Mouse (Mus musculus): Measurements from ENCODE around the gene Mrps24. TPM values are rescaled to one million over a fixed set of nuclear protein-coding genes. Genes with fewer than 3 reads are reported as not detected.
A peak's percentile ranks its signal among the peaks of the same experiment; 100 is the strongest.

The Mrps24 gene
- total and polyA plus RNA-seq, 2 experiments from 2014 or later: 90.7 to 226 TPM

DNA sequence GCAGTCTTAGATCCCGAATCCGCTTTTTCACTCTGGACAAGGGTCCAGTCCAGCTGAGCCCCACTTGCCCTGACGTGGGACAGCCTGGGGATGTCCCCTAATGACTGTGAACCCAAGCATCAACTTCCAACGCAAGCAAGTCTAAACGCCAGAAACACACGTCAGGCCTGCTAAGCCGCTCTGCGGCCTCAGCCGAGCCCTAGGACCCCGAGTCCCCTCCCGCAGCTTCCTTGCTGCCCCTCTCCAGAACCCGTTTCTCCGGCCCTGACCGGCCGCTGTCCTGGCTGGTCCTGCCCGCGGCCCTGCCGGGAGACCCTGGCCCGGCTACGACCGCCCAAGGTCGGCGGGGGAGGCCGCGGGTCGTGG, 25.1 kb upstream of the Mrps24 start:
- Histone ChIP-seq H3K4me1 (ENCODE audit: insufficient read depth) (no peaks in the 10 kb centered on the region), H3K36me3 (ENCODE audit: insufficient read depth) (no peaks in the 10 kb centered on the region), H3K27ac (ENCODE audit: low read depth, low read length) (peak overlapping the region; percentile 82), H3K9me3 (ENCODE audit: low read length) (no peaks in the 10 kb centered on the region), H3K9ac (peak overlapping the region; percentile 97), H3K4me3 (ENCODE audit: low read depth, low read length) (peak overlapping the region; percentile 90), H3K4me2 (ENCODE audit: low read depth) (peak overlapping the region; percentile 93), H3K27me3 (ENCODE audit: insufficient read depth, low read length) (no peaks in the 10 kb centered on the region)
- ATAC-seq: peak; percentile 70
- 3% methylated on average over 26 of the region's 26 CpGs for WGBS
- TF ChIP-seq CTCF (IDR thresholded peaks at IDR 0.05; ENCODE audit: low read depth): no peak
- peak; percentile 55 for DNase-seq

DNA sequence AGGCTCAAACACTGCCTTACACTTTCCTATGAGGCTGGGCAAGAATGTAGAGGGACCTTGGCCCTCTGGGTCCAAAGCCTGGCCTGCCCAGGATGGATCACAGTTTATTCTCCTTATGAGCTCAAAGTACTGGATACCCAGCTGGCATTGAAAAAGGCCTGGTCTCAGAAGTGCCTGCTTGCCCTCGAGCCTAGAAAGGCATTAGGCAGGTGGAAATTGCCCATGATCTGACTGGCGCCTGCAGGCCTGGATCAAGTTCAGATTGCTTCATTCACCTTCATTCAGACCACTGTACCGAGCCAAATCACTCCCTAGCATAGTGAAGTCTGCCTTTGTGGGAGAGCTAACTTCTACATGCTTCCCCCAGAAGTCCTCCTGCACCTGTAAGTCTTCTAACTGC, 24.4 kb upstream of the Mrps24 start:
- peak overlapping the region; percentile 93 for H3K4me2 ChIP-seq (ENCODE audit: low read depth)
- DNase-seq (no peak), ATAC-seq (no peak)
- no peaks in the 10 kb centered on the region for H3K27me3 ChIP-seq (ENCODE audit: insufficient read depth, low read length)
- H3K36me3 ChIP-seq (ENCODE audit: insufficient read depth): no peaks in the 10 kb centered on the region
- no peak overlapping the region for H3K9ac ChIP-seq
- no peak for TF ChIP-seq CTCF (IDR thresholded peaks at IDR 0.05; ENCODE audit: low read depth)
- no peak overlapping the region for H3K27ac ChIP-seq (ENCODE audit: low read depth, low read length)
- no peaks in the 10 kb centered on the region for H3K4me1 ChIP-seq (ENCODE audit: insufficient read depth)
- 31% methylated on average over 3 of the region's 3 CpGs for WGBS
- H3K9me3 ChIP-seq (ENCODE audit: low read length): no peaks in the 10 kb centered on the region
- H3K4me3 ChIP-seq (ENCODE audit: low read depth, low read length): no peak overlapping the region

DNA sequence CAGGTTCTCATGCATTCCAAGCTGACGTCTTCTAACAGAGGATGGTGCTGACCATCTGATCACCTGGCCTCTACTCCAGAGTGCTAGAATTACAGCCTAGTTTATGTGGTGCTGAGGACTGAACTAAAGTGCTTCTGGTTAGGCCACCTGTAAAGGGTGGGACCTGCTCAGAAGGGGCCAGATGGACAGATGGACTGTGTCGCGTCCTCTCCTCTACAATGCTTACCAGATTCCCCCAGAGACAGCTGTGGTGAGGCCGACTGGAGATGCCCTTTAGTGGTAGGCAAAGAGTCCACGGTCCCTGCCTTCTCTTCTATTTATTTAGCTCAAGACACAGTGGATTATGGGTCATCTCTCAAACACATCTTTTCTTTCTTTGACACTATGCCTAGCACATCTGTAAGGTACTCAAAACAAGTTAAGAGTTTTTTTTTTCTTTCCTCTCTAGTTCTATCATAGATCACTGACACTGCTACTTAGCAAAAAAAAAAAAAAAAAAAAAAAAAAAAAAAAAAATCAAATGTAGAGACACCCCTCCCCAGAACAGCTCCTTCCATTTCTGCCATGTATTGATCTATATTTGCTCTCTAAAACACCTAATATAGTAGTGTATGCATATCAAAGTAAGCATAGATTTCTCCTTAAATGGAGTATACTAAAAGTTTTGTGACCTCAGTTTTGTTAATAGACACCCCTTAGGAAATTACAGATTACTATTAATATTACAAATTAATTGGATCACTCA, 23.6 kb upstream of the Mrps24 start:
- TF ChIP-seq CTCF (IDR thresholded peaks at IDR 0.05; ENCODE audit: low read depth): no peak
- H3K27ac ChIP-seq (ENCODE audit: low read depth, low read length): no peak overlapping the region
- no peaks in the 10 kb centered on the region for H3K4me1 ChIP-seq (ENCODE audit: insufficient read depth)
- no peaks in the 10 kb centered on the region for H3K27me3 ChIP-seq (ENCODE audit: insufficient read depth, low read length)
- no peak overlapping the region for H3K4me3 ChIP-seq (ENCODE audit: low read depth, low read length)
- no peak for ATAC-seq
- H3K36me3 ChIP-seq (ENCODE audit: insufficient read depth): no peaks in the 10 kb centered on the region
- no peak overlapping the region for H3K9ac ChIP-seq
- DNase-seq: no peak
- WGBS: 85% methylated on average over 5 of the region's 5 CpGs
- no peaks in the 10 kb centered on the region for H3K9me3 ChIP-seq (ENCODE audit: low read length)
- no peak overlapping the region for H3K4me2 ChIP-seq (ENCODE audit: low read depth)

DNA sequence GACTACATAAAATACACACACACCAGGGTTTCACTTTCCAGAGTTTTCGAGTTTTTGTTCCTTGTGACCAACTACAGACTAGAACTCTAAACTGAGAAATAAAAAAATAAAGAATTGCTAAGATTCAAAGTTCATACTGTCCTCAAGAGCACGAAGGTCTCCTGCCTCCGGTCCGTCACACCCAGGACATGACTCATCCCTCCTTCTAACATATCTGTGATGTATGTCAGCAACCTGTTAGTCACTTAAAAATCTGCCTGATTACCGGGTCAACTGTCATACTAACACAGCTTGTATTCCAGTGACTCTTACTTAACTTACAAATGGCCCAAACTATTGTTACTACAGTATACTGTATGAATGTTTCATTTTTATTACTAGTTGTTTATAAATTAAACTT, 21.7 kb upstream of the Mrps24 start:
- H3K27ac ChIP-seq (ENCODE audit: low read depth, low read length): no peak overlapping the region
- DNase-seq (no peak), ATAC-seq (no peak)
- H3K27me3 ChIP-seq (ENCODE audit: insufficient read depth, low read length): no peaks in the 10 kb centered on the region
- no peaks in the 10 kb centered on the region for H3K9me3 ChIP-seq (ENCODE audit: low read length)
- H3K4me2 ChIP-seq (ENCODE audit: low read depth): no peak overlapping the region
- no peak overlapping the region for H3K4me3 ChIP-seq (ENCODE audit: low read depth, low read length)
- WGBS: 94% methylated on average over 5 of the region's 5 CpGs
- H3K36me3 ChIP-seq (ENCODE audit: insufficient read depth): no peaks in the 10 kb centered on the region
- no peak overlapping the region for H3K9ac ChIP-seq
- TF ChIP-seq CTCF (IDR thresholded peaks at IDR 0.05; ENCODE audit: low read depth): no peak
- no peaks in the 10 kb centered on the region for H3K4me1 ChIP-seq (ENCODE audit: insufficient read depth)

DNA sequence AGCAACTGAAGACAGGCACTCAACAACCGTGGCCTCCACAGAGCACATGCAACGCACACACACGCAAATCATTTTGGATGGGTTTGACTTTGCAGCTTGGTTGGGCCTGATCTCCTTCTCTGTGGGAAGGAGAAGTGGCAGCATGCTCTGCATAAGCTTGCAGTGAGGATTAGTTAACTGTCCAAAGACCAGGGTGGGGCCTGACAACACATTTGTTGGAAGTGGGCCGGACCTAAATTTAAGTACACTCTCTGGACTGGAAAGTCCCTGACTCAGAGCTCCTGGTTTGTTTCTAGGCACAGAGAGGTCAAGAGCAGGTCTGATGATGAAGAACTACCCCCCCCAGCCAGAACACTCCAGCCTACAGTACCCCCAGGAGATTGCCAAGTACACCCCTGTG, 18.8 kb upstream of the Mrps24 start:
- Histone ChIP-seq H3K4me1 (ENCODE audit: insufficient read depth) (no peaks in the 10 kb centered on the region), H3K27me3 (ENCODE audit: insufficient read depth, low read length) (no peaks in the 10 kb centered on the region), H3K27ac (ENCODE audit: low read depth, low read length) (no peak overlapping the region), H3K4me3 (ENCODE audit: low read depth, low read length) (no peak overlapping the region), H3K4me2 (ENCODE audit: low read depth) (no peak overlapping the region), H3K9ac (no peak overlapping the region), H3K9me3 (ENCODE audit: low read length) (no peaks in the 10 kb centered on the region), H3K36me3 (ENCODE audit: insufficient read depth) (no peaks in the 10 kb centered on the region)
- ATAC-seq (no peak), DNase-seq (no peak)
- TF ChIP-seq CTCF (IDR thresholded peaks at IDR 0.05; ENCODE audit: low read depth): no peak
- WGBS: 91% methylated on average over 4 of the region's 4 CpGs

DNA sequence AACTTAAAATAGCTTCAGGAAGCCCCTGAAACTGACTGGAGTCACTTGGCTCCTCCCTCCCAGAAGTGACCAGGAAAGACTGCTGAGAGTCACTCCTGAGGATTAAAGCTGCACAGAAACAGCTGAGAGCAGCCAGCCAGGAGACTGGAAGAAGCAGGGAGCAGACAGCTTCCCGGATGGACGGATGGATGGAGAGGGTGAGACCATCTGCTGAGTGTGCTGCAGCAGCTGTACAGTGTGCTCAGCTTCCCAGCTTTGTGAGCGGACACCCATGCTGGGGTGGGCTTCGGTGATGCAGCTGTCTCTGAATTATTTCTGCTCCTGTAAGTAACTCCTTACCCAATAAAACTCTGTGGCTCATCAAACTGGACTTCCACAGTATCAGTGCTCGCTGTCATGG, 16.9 kb upstream of the Mrps24 start:
- DNase-seq (no peak), ATAC-seq (no peak)
- no peaks in the 10 kb centered on the region for H3K27me3 ChIP-seq (ENCODE audit: insufficient read depth, low read length)
- H3K4me3 ChIP-seq (ENCODE audit: low read depth, low read length): no peak overlapping the region
- no peaks in the 10 kb centered on the region for H3K36me3 ChIP-seq (ENCODE audit: insufficient read depth)
- H3K9me3 ChIP-seq (ENCODE audit: low read length): no peaks in the 10 kb centered on the region
- TF ChIP-seq CTCF (IDR thresholded peaks at IDR 0.05; ENCODE audit: low read depth): no peak
- H3K27ac ChIP-seq (ENCODE audit: low read depth, low read length): no peak overlapping the region
- H3K9ac ChIP-seq: no peak overlapping the region
- no peaks in the 10 kb centered on the region for H3K4me1 ChIP-seq (ENCODE audit: insufficient read depth)
- 68% methylated on average over 5 of the region's 5 CpGs for WGBS
- no peak overlapping the region for H3K4me2 ChIP-seq (ENCODE audit: low read depth)

DNA sequence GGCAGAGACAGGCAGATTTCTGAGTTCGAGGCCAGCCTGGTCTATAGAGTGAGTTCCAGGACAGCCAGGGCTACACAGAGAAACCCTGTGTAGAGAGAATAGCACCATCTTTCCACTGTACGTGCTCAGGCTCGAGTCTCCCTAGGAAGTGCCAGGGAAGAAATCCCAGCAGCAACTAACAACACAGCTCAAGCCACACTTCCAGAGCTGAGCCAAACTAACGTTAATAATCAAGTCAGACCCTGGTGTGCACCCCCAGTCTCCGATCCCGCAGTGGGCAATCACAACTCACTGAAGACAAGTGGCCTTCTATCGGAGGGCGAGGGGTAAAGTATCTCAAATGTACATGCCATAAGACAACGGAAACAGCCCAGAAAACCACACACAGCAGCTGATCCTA, 14.1 kb upstream of the Mrps24 start:
- H3K4me1 ChIP-seq (ENCODE audit: insufficient read depth): no peaks in the 10 kb centered on the region
- 92% methylated on average over 9 of the region's 9 CpGs for WGBS
- no peak overlapping the region for H3K27ac ChIP-seq (ENCODE audit: low read depth, low read length)
- H3K9ac ChIP-seq: no peak overlapping the region
- H3K9me3 ChIP-seq (ENCODE audit: low read length): no peaks in the 10 kb centered on the region
- no peak overlapping the region for H3K4me2 ChIP-seq (ENCODE audit: low read depth)
- H3K36me3 ChIP-seq (ENCODE audit: insufficient read depth): 0 out of 2 replicates have a peak, but pooled peaks cover 4% of the 10 kb centered on the region
- ATAC-seq: no peak
- no peak for DNase-seq
- H3K4me3 ChIP-seq (ENCODE audit: low read depth, low read length): no peak overlapping the region
- no peak for TF ChIP-seq CTCF (IDR thresholded peaks at IDR 0.05; ENCODE audit: low read depth)
- no peaks in the 10 kb centered on the region for H3K27me3 ChIP-seq (ENCODE audit: insufficient read depth, low read length)

Measured in forebrain, postnatal 0 days (tissue).